In the genomic region with DNA sequence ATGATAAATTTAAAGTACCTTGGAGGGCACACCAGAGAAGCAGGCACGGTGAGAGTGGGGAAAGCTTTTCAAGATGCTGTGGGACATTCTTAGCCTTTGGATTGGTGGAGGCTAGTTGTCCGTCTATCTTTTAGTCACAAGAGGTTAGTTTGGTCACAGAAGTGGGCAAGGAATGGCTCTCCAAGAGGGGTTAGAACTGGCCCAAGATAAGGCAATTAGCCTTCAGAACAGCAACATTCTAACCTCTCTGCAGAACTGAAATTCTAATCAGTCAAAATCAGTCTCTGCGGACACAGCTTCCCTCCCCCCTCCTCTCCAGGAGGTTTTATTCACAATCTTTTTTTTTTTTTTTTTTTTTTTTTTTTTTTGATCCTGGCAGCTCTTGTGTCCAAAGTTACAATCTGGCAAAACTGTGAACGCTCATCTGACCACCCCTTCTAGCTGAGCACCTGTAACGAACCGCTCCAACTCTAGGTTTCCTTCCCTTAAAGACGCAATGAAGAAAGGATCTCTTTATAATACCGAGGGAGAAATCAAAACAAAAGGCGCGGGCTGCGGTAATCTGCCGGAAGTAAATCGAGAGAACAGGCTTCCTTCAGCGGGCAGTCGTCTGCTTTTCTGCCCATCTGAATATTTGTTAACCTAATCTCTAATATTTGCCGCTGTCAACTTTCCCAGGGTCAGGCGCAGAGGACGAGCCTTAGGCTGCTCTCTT, we compare ENCODE assay signal across 8 mouse cellular contexts. TPM values are rescaled to one million over a fixed set of nuclear protein-coding genes. Genes with fewer than 3 reads are reported as not detected.
DNase-seq lines count a peak whose midpoint lies in the region; ATAC-seq lines count a peak whose summit lies in the region.

No protein-coding gene starts in this region.

- peaks cover 12% of the 10 kb centered on the region for H3K4me1 ChIP-seq in heart, embryonic 13.5 days
- no peaks in the 10 kb centered on the region for H3K4me1 ChIP-seq in hindbrain, embryonic 11.5 days (replicated peaks; ENCODE audit: control insufficient read depth, insufficient read depth, low read length)
- peaks cover 9% of the 10 kb centered on the region for H3K4me1 ChIP-seq in midbrain, embryonic 13.5 days (replicated peaks)

- WGBS in heart, embryonic 13.5 days, result 7% methylated on average over 18 of the region's 18 CpGs
- WGBS in hindbrain, embryonic 11.5 days, result 8% methylated on average over 18 of the region's 18 CpGs
- 4% methylated on average over 18 of the region's 18 CpGs for whole genome bisulfite sequencing in midbrain, embryonic 13.5 days

- H3K9ac ChIP-seq in heart, embryonic 13.5 days, result peak overlapping the region; percentile 60
- peak overlapping the region; percentile 47 for H3K9ac ChIP-seq in hindbrain, embryonic 11.5 days (ENCODE audit: low read depth, low read length)
- H3K9ac ChIP-seq in midbrain, embryonic 13.5 days (replicated peaks), result peak overlapping the region; percentile 54

- H3K4me2 ChIP-seq in heart, embryonic 13.5 days, result peak overlapping the region; percentile 85
- H3K4me2 ChIP-seq in hindbrain, embryonic 11.5 days (replicated peaks; ENCODE audit: low read depth, low read length), result peak overlapping the region; percentile 80
- H3K4me2 ChIP-seq in midbrain, embryonic 13.5 days (replicated peaks), result peak overlapping the region; percentile 76

- ATAC-seq in heart, embryonic 13.5 days (ENCODE audit: extremely low read depth, insufficient number of reproducible peaks, low FRiP score, low TSS enrichment), result no peak
- peak; percentile 26; the same call in 1 of the 2 replicates for ATAC-seq in hindbrain, embryonic 11.5 days (ENCODE audit: low FRiP score)
- ATAC-seq in midbrain, embryonic 13.5 days, result peak; percentile 62

- peak overlapping the region; percentile 55 for H3K4me3 ChIP-seq in heart, embryonic 13.5 days
- H3K4me3 ChIP-seq in hindbrain, embryonic 11.5 days (ENCODE audit: low read depth, low read length), result peak overlapping the region; percentile 47
- H3K4me3 ChIP-seq in midbrain, embryonic 13.5 days (replicated peaks), result peak overlapping the region; percentile 57

- no peaks in the 10 kb centered on the region; the same call in 1 of the 2 replicates for H3K27me3 ChIP-seq in heart, embryonic 13.5 days (replicated peaks)
- H3K27me3 ChIP-seq in hindbrain, embryonic 11.5 days (ENCODE audit: control insufficient read depth, insufficient read depth, low read length), result no peaks in the 10 kb centered on the region
- no peaks in the 10 kb centered on the region for H3K27me3 ChIP-seq in midbrain, embryonic 13.5 days

- H3K9me3 ChIP-seq in heart, embryonic 13.5 days, result no peaks in the 10 kb centered on the region
- H3K9me3 ChIP-seq in hindbrain, embryonic 11.5 days (ENCODE audit: control insufficient read depth, low read length), result no peaks in the 10 kb centered on the region
- H3K9me3 ChIP-seq in midbrain, embryonic 13.5 days, result no peaks in the 10 kb centered on the region

- no peak for DNase-seq in heart, adult 18-20 months
- DNase-seq in T-cell, adult 2 months (ENCODE audit: low spot score), result peak; percentile 59
- DNase-seq in hindbrain, embryonic 11.5 days (ENCODE audit: low spot score), result peak; percentile 14
- no peak for DNase-seq in ovary, postnatal 14 days (ENCODE audit: low spot score)
- DNase-seq in c-Kit-positive CD71-positive TER-119-positive erythroid progenitor cells, embryonic 14.5 days (ENCODE audit: low spot score), result no peak
- DNase-seq in cerebellum, postnatal 25 days, result no peak

- H3K36me3 ChIP-seq in heart, embryonic 13.5 days, result no peaks in the 10 kb centered on the region
- no peaks in the 10 kb centered on the region for H3K36me3 ChIP-seq in hindbrain, embryonic 11.5 days (ENCODE audit: control insufficient read depth, insufficient read depth, low read length)
- no peaks in the 10 kb centered on the region for H3K36me3 ChIP-seq in midbrain, embryonic 13.5 days

- no peak overlapping the region for H3K27ac ChIP-seq in heart, embryonic 13.5 days (replicated peaks)
- no peak overlapping the region for H3K27ac ChIP-seq in hindbrain, embryonic 11.5 days (ENCODE audit: low read depth, low read length)
- H3K27ac ChIP-seq in midbrain, embryonic 13.5 days, result peak overlapping the region; percentile 71

RNA-seq across cellular contexts. Expression of gene Vwa3b, which starts 2.2 kb away (rescaled TPM):
- polyA plus RNA-seq in heart, embryonic 13.5 days (2015; fragmentation: Nextera tagmentation; extraction: Ambion mirVana), result 0.08 and 0.24 TPM in 2 replicates
- 1 to 10 TPM in 1 of 2 experiments, under 1 TPM in 1; 0.50 to 1.1 TPM for total RNA-seq in heart, adult 18-20 months (2021)
- polyA plus RNA-seq in hindbrain, embryonic 11.5 days (2014; fragmentation: Nextera tagmentation; extraction: Ambion mirVana), result 0.80 TPM in 2 replicates
- 0.28 and 0.54 TPM in 2 replicates for polyA plus RNA-seq in midbrain, embryonic 13.5 days (2015; fragmentation: Nextera tagmentation; extraction: Ambion mirVana)

Comparison
In these comparisons a context has a peak if more than half of its experiments do, and no peak if none do; other contexts are left out.
1. DNase-seq: peak in T-cell, adult 2 months (single experiment) and hindbrain, embryonic 11.5 days (single experiment); none in heart, adult 18-20 months (0 of 2), ovary, postnatal 14 days (single experiment), c-Kit-positive CD71-positive TER-119-positive erythroid progenitor cells, embryonic 14.5 days (single experiment) and cerebellum, postnatal 25 days (0 of 2).
2. Peak in every context shown above with its lines, with median percentiles within 50 percentile points of each other: H3K4me2 ChIP-seq, H3K4me3 ChIP-seq and H3K9ac ChIP-seq.